Mouse (Mus musculus) CH12.LX (cell line): ENCODE results near the gene Col9a2. TPM values are rescaled to one million over a fixed set of nuclear protein-coding genes. Genes with fewer than 3 reads are reported as not detected.

Source experiments
- DNase-seq: peaks from one replicate; pipeline ENCODE4 v3.0.0-alpha.2; 2013; ENCODE audit errors: extremely low read depth
- H3K27ac ChIP-seq: 2 replicates; pipeline ENCODE4 v1.5.1; 2012; ENCODE audit warnings: low read depth, mild to moderate bottlenecking, control low read depth, moderate library complexity; ENCODE audit not compliant: insufficient read depth
- H3K27me3 ChIP-seq: replicated peaks from 2 replicates; pipeline ENCODE3; 2012; ENCODE audit warnings: inconsistent platforms
- H3K36me3 ChIP-seq, 2 experiments: replicated peaks in 1 of 2; 2 replicates each; pipeline versions ENCODE3 to v1.6.1; 2012; ENCODE audit warnings: inconsistent platforms in 1 of 2, low read length in 1 of 2, mild to moderate bottlenecking in 1 of 2, mixed read lengths in 1 of 2, moderate library complexity in 1 of 2; ENCODE audit not compliant: control insufficient read depth in 1 of 2, insufficient read depth in 1 of 2
- H3K4me1 ChIP-seq, 2 experiments: 2 replicates each; pipeline ENCODE4 v1.6.1; 2012; ENCODE audit warnings: inconsistent platforms in 1 of 2, moderate library complexity in 1 of 2; ENCODE audit not compliant: insufficient read depth in 2 of 2, control insufficient read depth in 1 of 2
- H3K4me2 ChIP-seq: 2 replicates; pipeline ENCODE4 v1.6.1; 2012; ENCODE audit warnings: low read depth, mild to moderate bottlenecking, control low read depth; ENCODE audit not compliant: poor library complexity, insufficient read depth, severe bottlenecking
- H3K4me3 ChIP-seq, 3 experiments: fragments of 150-350 bp in 1 of 3; sonication (generic) in 1 of 3; replicated peaks in 1 of 3; 2 replicates each; pipeline versions ENCODE3 to v1.5.1; 2011 to 2012; ENCODE audit warnings: low read depth in 2 of 3, low read length in 2 of 3, mild to moderate bottlenecking in 2 of 3, moderate library complexity in 2 of 3, control low read depth in 1 of 3, improper control_type of control experiment in 1 of 3, inconsistent platforms in 1 of 3, mixed read lengths in 1 of 3; ENCODE audit not compliant: poor library complexity in 1 of 3
- H3K79me2 ChIP-seq: replicated peaks from 2 replicates; pipeline ENCODE4 v1.6.1; 2012; ENCODE audit warnings: mild to moderate bottlenecking, moderate library complexity; ENCODE audit not compliant: control insufficient read depth, poor library complexity, insufficient read depth, severe bottlenecking; ENCODE audit errors: extremely low read depth
- H3K9ac ChIP-seq: 2 replicates; pipeline ENCODE4 v1.6.1; 2012; ENCODE audit warnings: low read depth, mild to moderate bottlenecking, control low read depth, moderate library complexity; ENCODE audit not compliant: insufficient read depth
- H3K9me3 ChIP-seq: replicated peaks from 2 replicates; pipeline ENCODE3; 2012; ENCODE audit warnings: low read length, inconsistent platforms, mixed read lengths
- BHLHE40 ChIP-seq: IDR thresholded peaks from 2 replicates; pipeline ENCODE4 v1.6.1; 2011; ENCODE audit warnings: mild to moderate bottlenecking, low read depth, low read length, improper control_type of control experiment
- CHD1 ChIP-seq: IDR thresholded peaks from 2 replicates; pipeline ENCODE4 v1.6.1; 2012; ENCODE audit warnings: low read depth, low read length, improper control_type of control experiment, inconsistent platforms
- CHD2 ChIP-seq: IDR thresholded peaks from 2 replicates; pipeline ENCODE4 v1.6.1; 2011; ENCODE audit warnings: low read length, improper control_type of control experiment
- E2F4 ChIP-seq: IDR thresholded peaks from 2 replicates; pipeline ENCODE4 v1.6.1; 2011; ENCODE audit warnings: low read depth, low read length, improper control_type of control experiment; ENCODE audit not compliant: insufficient replicate concordance
- ELF1 ChIP-seq: IDR thresholded peaks from 2 replicates; pipeline ENCODE4 v1.6.1; 2014; ENCODE audit warnings: low read depth, mild to moderate bottlenecking, inconsistent platforms, low read length, improper control_type of control experiment
- EP300 ChIP-seq: IDR thresholded peaks from 2 replicates; pipeline ENCODE4 v1.6.1; 2011; ENCODE audit warnings: low read length, improper control_type of control experiment
- ETS1 ChIP-seq: conservative IDR thresholded peaks from 2 replicates; pipeline ENCODE4 v1.6.1; 2012; ENCODE audit warnings: low read depth, mild to moderate bottlenecking, inconsistent platforms, low read length, improper control_type of control experiment, moderate library complexity
- GABPA ChIP-seq: IDR thresholded peaks from 2 replicates; pipeline ENCODE4 v1.6.1; 2012; ENCODE audit warnings: low read depth, low read length, improper control_type of control experiment, inconsistent platforms; ENCODE audit not compliant: insufficient replicate concordance
- HCFC1 ChIP-seq: IDR thresholded peaks from 2 replicates; pipeline ENCODE4 v1.6.1; 2012; ENCODE audit warnings: low read depth, mild to moderate bottlenecking, inconsistent platforms, low read length, improper control_type of control experiment
- IRF4 ChIP-seq: IDR thresholded peaks from 2 replicates; pipeline ENCODE4 v1.6.1; 2014; ENCODE audit warnings: low read depth, mild to moderate bottlenecking, inconsistent platforms, low read length, improper control_type of control experiment
- MAX ChIP-seq: IDR thresholded peaks from 2 replicates; pipeline ENCODE4 v1.6.1; 2011; ENCODE audit warnings: low read length, improper control_type of control experiment
- MAZ ChIP-seq: IDR thresholded peaks from 2 replicates; pipeline ENCODE4 v1.6.1; 2012; ENCODE audit warnings: low read depth, mild to moderate bottlenecking, inconsistent platforms, low read length, improper control_type of control experiment, moderate library complexity
- MEF2A ChIP-seq: IDR thresholded peaks from 2 replicates; pipeline ENCODE4 v1.6.1; 2014; ENCODE audit warnings: low read depth, mild to moderate bottlenecking, inconsistent platforms, low read length, improper control_type of control experiment, borderline replicate concordance
- MXI1 ChIP-seq: IDR thresholded peaks from 2 replicates; pipeline ENCODE4 v1.6.1; 2011; ENCODE audit warnings: mild to moderate bottlenecking, low read depth, low read length, improper control_type of control experiment
- NRF1 ChIP-seq: IDR thresholded peaks from 2 replicates; pipeline ENCODE4 v1.6.1; 2014; ENCODE audit warnings: low read depth, mild to moderate bottlenecking, inconsistent platforms, low read length, improper control_type of control experiment, moderate library complexity
- PAX5 ChIP-seq: IDR thresholded peaks from 2 replicates; pipeline ENCODE4 v1.6.1; 2012; ENCODE audit warnings: low read length, inconsistent platforms, mixed read lengths
- POLR2A ChIP-seq: IDR thresholded peaks from 2 replicates; pipeline ENCODE4 v1.6.1; 2011; ENCODE audit warnings: low read depth, mild to moderate bottlenecking, improper control_type of control experiment, low read length
- POLR2AphosphoS2 ChIP-seq: IDR thresholded peaks from 2 replicates; pipeline ENCODE4 v1.6.1; 2011; ENCODE audit warnings: low read depth, low read length, improper control_type of control experiment
- RCOR1 ChIP-seq: conservative IDR thresholded peaks from 2 replicates; pipeline ENCODE4 v1.6.1; 2012; ENCODE audit warnings: low read depth, mild to moderate bottlenecking, inconsistent platforms, low read length, improper control_type of control experiment
- SIN3A ChIP-seq: IDR thresholded peaks from 2 replicates; pipeline ENCODE4 v1.6.1; 2012; ENCODE audit warnings: low read length, improper control_type of control experiment, inconsistent platforms
- SMC3 ChIP-seq: IDR thresholded peaks from 2 replicates; pipeline ENCODE4 v1.6.1; 2011; ENCODE audit warnings: low read depth, low read length, improper control_type of control experiment
- TBP ChIP-seq: conservative IDR thresholded peaks from 2 replicates; pipeline ENCODE4 v1.6.1; 2011; ENCODE audit warnings: low read depth, low read length, improper control_type of control experiment
- UBTF ChIP-seq: IDR thresholded peaks from 2 replicates; pipeline ENCODE4 v1.6.1; 2012; ENCODE audit warnings: low read depth, mild to moderate bottlenecking, inconsistent platforms, low read length, improper control_type of control experiment, moderate library complexity
- ZC3H11A ChIP-seq: IDR thresholded peaks from 2 replicates; pipeline ENCODE4 v1.6.1; 2012; ENCODE audit warnings: low read depth, mild to moderate bottlenecking, inconsistent platforms, low read length, improper control_type of control experiment
- ZKSCAN1 ChIP-seq: IDR thresholded peaks from 2 replicates; pipeline ENCODE4 v1.6.1; 2012; ENCODE audit warnings: low read depth, inconsistent platforms, low read length, improper control_type of control experiment, borderline replicate concordance
- ZMIZ1 ChIP-seq: IDR thresholded peaks from 2 replicates; pipeline ENCODE4 v1.6.1; 2012; ENCODE audit warnings: low read depth, mild to moderate bottlenecking, inconsistent platforms, low read length, improper control_type of control experiment
- ZNF384 ChIP-seq: IDR thresholded peaks from 2 replicates; pipeline ENCODE4 v1.6.1; 2012; ENCODE audit warnings: low read depth, low read length, improper control_type of control experiment, inconsistent platforms
- dilution Hi-C: fragments of 300-500 bp; cut with MboI; formaldehyde crosslinking; loops from 2 replicates; pipeline ENCODE4 v1.14.3; 2020; ENCODE audit warnings: low sequenced_read_pairs; ENCODE audit not compliant: extremely low pct_unique_long_range_greater_than_20kb, extremely low pct_ligation_motif_present
- in situ Hi-C: fragments of 300-500 bp; cut with MboI; formaldehyde crosslinking; loops from 3 replicates; pipeline ENCODE4 v1.14.3; 2019; ENCODE audit warnings: low sequenced_read_pairs, low pct_ligation_motif_present, low pct_unique_long_range_greater_than_20kb, mixed read lengths
- polyA plus RNA-seq: library from polyadenylated mRNA; unstranded; fragments of >175 nt; gene quantifications from 2 replicates; pipeline ENCODE4 v1.2.1, GENCODE M21; 2012; ENCODE audit warnings: low read depth; ENCODE audit not compliant: insufficient read length
- total RNA-seq, 2 experiments: library from RNA; depleted of rRNA; stranded (reverse); fragments of 300-350 nt in 1 of 2; fragments of >200 nt in 1 of 2; gene quantifications; 2 replicates each; pipeline ENCODE4 v1.2.3; 2012 to 2014

Col9a2 gene
- total and polyA plus RNA-seq, 3 experiments: not detected

DNA sequence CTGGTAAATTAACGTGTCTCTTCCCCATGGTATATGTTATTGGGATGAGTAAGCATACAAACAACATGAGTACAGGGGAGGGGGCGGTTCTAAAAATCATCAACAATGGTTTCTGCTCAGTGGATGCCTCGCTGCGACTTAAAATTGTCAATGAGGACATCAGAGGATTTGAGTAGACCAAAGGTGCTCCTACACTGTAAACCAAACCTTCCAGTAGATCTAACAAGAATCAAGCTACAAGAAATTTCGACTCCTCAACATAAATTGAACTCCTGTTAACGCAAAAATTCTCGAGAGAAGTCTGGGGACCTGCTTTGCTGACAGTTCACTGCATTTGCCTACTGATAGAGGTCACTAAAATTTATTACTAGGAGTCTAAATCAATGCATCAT, 23.9 kb upstream of the Col9a2 start:
- Histone ChIP-seq H3K79me2 (peaks cover 58% of the 10 kb centered on the region), H3K9me3 (no peaks in the 10 kb centered on the region), H3K27me3 (no peaks in the 10 kb centered on the region), H3K4me1 (peaks cover 2 to 42% of the 10 kb centered on the region in 2 experiments; a peak in 3 of 4 replicates), H3K4me2 (peak overlapping the region; percentile 100), H3K4me3 (peak overlapping the region; percentile 91 to 98 (median 97)), H3K27ac (peak overlapping the region; percentile 67; the same call in 1 of the 2 replicates), H3K36me3 (peaks cover 0 to 14% of the 10 kb centered on the region in 2 experiments), H3K9ac (peak overlapping the region; percentile 59)
- TF ChIP-seq UBTF: no peak
- no peak for TF ChIP-seq ELF1
- TF ChIP-seq PAX5: no peak
- TF ChIP-seq ETS1: no peak
- no peak for TF ChIP-seq MXI1
- no peak for TF ChIP-seq SMC3
- no peak for TF ChIP-seq ZC3H11A
- no peak for TF ChIP-seq CHD2
- no peak for TF ChIP-seq ZNF384
- TF ChIP-seq CHD1: no peak
- no peak for TF ChIP-seq HCFC1
- no peak for TF ChIP-seq GABPA
- TF ChIP-seq E2F4: no peak
- no peak for DNase-seq
- dilution Hi-C loops: no loop called here
- in situ Hi-C loops: no loop called here

DNA sequence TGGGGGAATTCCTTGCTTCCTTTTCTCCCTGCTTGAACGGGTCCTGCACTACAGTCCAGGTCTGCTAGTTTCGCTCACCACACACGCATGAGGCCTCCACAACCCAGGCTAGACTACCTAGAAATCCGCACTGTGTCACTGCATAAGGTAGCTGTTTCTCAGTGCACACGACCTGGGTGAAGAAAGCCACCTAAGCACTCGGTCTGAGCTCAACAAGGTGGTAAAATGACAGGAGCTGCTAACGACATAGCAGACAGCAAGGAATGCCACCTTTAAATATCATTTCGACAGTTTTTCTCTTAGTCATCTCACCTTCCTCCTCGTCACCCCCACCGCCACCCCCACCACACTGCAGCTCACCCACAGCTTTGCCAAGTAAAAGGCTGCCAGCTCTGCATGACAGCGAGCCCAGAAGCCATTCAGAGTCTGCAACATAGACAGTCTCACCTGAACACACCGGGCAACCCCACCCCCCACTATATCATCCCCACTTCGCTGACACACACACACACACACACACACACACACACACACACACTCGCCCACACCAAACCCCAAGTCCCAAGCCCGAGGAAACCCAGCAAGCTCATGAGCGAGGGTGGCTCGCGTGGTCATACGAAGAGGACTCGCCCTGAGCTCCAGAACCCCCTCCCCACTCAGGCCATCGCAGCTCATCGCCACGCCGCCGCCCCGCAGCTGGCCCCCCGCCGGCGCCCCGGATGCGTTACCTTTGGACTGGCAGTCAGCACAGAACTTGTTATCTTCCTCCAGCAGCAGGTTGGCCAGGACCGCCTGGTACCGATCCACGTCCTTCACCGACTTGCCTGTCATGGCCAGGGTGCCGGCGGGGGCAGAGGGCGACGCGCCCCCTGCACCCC, 22.9 kb upstream of the Col9a2 start:
- TF ChIP-seq ZMIZ1: peak; percentile 37; the same call in 1 of the 2 replicates
- no peak; the same call in 1 of the 2 replicates for TF ChIP-seq EP300
- no peak for TF ChIP-seq NRF1
- peak; percentile 29; the same call in 1 of the 2 replicates for TF ChIP-seq HCFC1
- TF ChIP-seq MAZ: 0 out of 2 replicates have a peak, but pooled peaks have one; percentile 14
- 0 out of 2 replicates have a peak, but pooled peaks have one; percentile 44 for TF ChIP-seq IRF4
- TF ChIP-seq ETS1: peak; percentile 38; the same call in 1 of the 2 replicates
- no peak for TF ChIP-seq UBTF
- 0 out of 2 replicates have a peak, but pooled peaks have one; percentile 18 for TF ChIP-seq POLR2A
- TF ChIP-seq PAX5: no peak
- TF ChIP-seq SMC3: no peak
- TF ChIP-seq ZC3H11A: no peak
- no peak for TF ChIP-seq ZNF384
- peak; percentile 57 for TF ChIP-seq SIN3A
- peak; percentile 55 for TF ChIP-seq BHLHE40
- TF ChIP-seq MAX: peak; percentile 69; the same call in 1 of the 2 replicates
- no peak for TF ChIP-seq POLR2AphosphoS2
- no peak for TF ChIP-seq CHD1
- no peak for TF ChIP-seq ZKSCAN1
- peak; percentile 63 for TF ChIP-seq MXI1
- TF ChIP-seq TBP: no peak
- TF ChIP-seq RCOR1: 0 out of 2 replicates have a peak, but pooled peaks have one; percentile 30
- TF ChIP-seq MEF2A: no peak
- H3K4me3 ChIP-seq: peak overlapping the region; percentile 91 to 98 (median 97)
- DNase-seq: peak; percentile 43
- H3K4me1 ChIP-seq: peaks cover 0 to 32% of the 10 kb centered on the region in 2 experiments; a peak in 2 of 4 replicates
- H3K4me2 ChIP-seq: peak overlapping the region; percentile 39
- H3K9ac ChIP-seq: peak overlapping the region; percentile 90
- H3K36me3 ChIP-seq: peaks cover 0 to 14% of the 10 kb centered on the region in 2 experiments
- H3K79me2 ChIP-seq: peaks cover 50% of the 10 kb centered on the region
- no peaks in the 10 kb centered on the region for H3K27me3 ChIP-seq
- H3K27ac ChIP-seq: peak overlapping the region; percentile 70
- in situ Hi-C loops (no loop called here), dilution Hi-C loops (no loop called here)
- H3K9me3 ChIP-seq: no peaks in the 10 kb centered on the region
